Mouse (Mus musculus) E14TG2a.4 (cell line): ENCODE measurements around the gene Ptpn13.

Experiments used
- H3K27me3 ChIP-seq: 2 replicates; pipeline ENCODE4 v1.6.1; 2014; ENCODE audit warnings: low read length, control low read depth; ENCODE audit not compliant: insufficient read depth
- H3K36me3 ChIP-seq: 2 replicates; pipeline ENCODE4 v1.6.1; 2014; ENCODE audit warnings: low read length, control low read depth; ENCODE audit not compliant: insufficient read depth
- H3K4me1 ChIP-seq: replicated peaks from 2 replicates; pipeline ENCODE4 v1.6.1; 2014; ENCODE audit warnings: low read depth, low read length, control low read depth
- H3K4me3 ChIP-seq: replicated peaks from 2 replicates; pipeline ENCODE4 v1.5.1; 2014; ENCODE audit warnings: mild to moderate bottlenecking, low read length
- H3K9me3 ChIP-seq: 2 replicates; pipeline ENCODE4 v1.6.1; 2014; ENCODE audit warnings: low read length, control low read depth
- CTCF ChIP-seq: conservative IDR thresholded peaks from 2 replicates; pipeline ENCODE4 v1.5.1; 2014; ENCODE audit warnings: low read length
- NANOG ChIP-seq: IDR thresholded peaks from 2 replicates; pipeline ENCODE4 v1.6.1; 2014; ENCODE audit warnings: borderline replicate concordance, low read length, mixed read lengths
- POU5F1 ChIP-seq: IDR thresholded peaks from 2 replicates; pipeline ENCODE4 v1.6.1; 2014; ENCODE audit warnings: low read length, borderline replicate concordance

Gene Ptpn13

GRCm38 (mm10) chr5:103579680-103580420 lies 154.9 kb downstream of the Ptpn13 start:
- H3K36me3 ChIP-seq = peaks cover 3% of the 10 kb centered on the region; the same call in 1 of the 2 replicates
- no peak overlapping the region for H3K4me3 ChIP-seq
- no peak for TF ChIP-seq NANOG
- no peak for TF ChIP-seq POU5F1
- no peak for TF ChIP-seq CTCF
- no peaks in the 10 kb centered on the region for H3K9me3 ChIP-seq
- peaks cover 6% of the 10 kb centered on the region; the same call in 1 of the 2 replicates for H3K4me1 ChIP-seq
- no peaks in the 10 kb centered on the region for H3K27me3 ChIP-seq

- H3K4me3 ChIP-seq = peak overlapping the region; percentile 30
- peaks cover 20% of the 10 kb centered on the region for H3K4me1 ChIP-seq
- no peak for TF ChIP-seq NANOG
- TF ChIP-seq CTCF = peak; percentile 90
- H3K9me3 ChIP-seq = no peaks in the 10 kb centered on the region
- H3K36me3 ChIP-seq = no peaks in the 10 kb centered on the region
- H3K27me3 ChIP-seq = no peaks in the 10 kb centered on the region
Observed at GRCm38 (mm10) chr5:103587219-103587618, 162.2 kb downstream of the Ptpn13 start.

- H3K36me3 ChIP-seq = no peaks in the 10 kb centered on the region
- H3K27me3 ChIP-seq = no peaks in the 10 kb centered on the region
- no peak overlapping the region for H3K4me3 ChIP-seq
- TF ChIP-seq NANOG = no peak
- TF ChIP-seq CTCF = no peak
- no peak for TF ChIP-seq POU5F1
- peaks cover 20% of the 10 kb centered on the region for H3K4me1 ChIP-seq
- H3K9me3 ChIP-seq = no peaks in the 10 kb centered on the region
Observed at GRCm38 (mm10) chr5:103591846-103592245, 166.9 kb downstream of the Ptpn13 start.

GRCm38 (mm10) chr5:103592706-103593105 lies 167.7 kb downstream of the Ptpn13 start:
- Histone ChIP-seq H3K9me3 (no peaks in the 10 kb centered on the region), H3K4me3 (no peak overlapping the region), H3K4me1 (peaks cover 12% of the 10 kb centered on the region), H3K27me3 (no peaks in the 10 kb centered on the region), H3K36me3 (no peaks in the 10 kb centered on the region)
- no peak for TF ChIP-seq NANOG
- no peak for TF ChIP-seq CTCF
- no peak for TF ChIP-seq POU5F1

- Histone ChIP-seq H3K36me3 (no peaks in the 10 kb centered on the region), H3K4me1 (peaks cover 3% of the 10 kb centered on the region; the same call in 1 of the 2 replicates), H3K9me3 (no peaks in the 10 kb centered on the region), H3K4me3 (no peak overlapping the region), H3K27me3 (no peaks in the 10 kb centered on the region)
- no peak for TF ChIP-seq POU5F1
- TF ChIP-seq CTCF = no peak
- no peak for TF ChIP-seq NANOG
Observed at GRCm38 (mm10) chr5:103593575-103593974, 168.6 kb downstream of the Ptpn13 start.

- Histone ChIP-seq H3K36me3 (no peaks in the 10 kb centered on the region), H3K4me3 (no peak overlapping the region), H3K27me3 (no peaks in the 10 kb centered on the region), H3K9me3 (no peaks in the 10 kb centered on the region), H3K4me1 (no peaks in the 10 kb centered on the region)
- TF ChIP-seq POU5F1 (no peak), CTCF (no peak), NANOG (no peak)
Observed at GRCm38 (mm10) chr5:103595394-103596226, 170.6 kb downstream of the Ptpn13 start.

GRCm38 (mm10) chr5:103596467-103597146 lies 171.6 kb downstream of the Ptpn13 start:
- Histone ChIP-seq H3K4me1 (no peaks in the 10 kb centered on the region), H3K36me3 (no peaks in the 10 kb centered on the region), H3K4me3 (no peak overlapping the region), H3K27me3 (no peaks in the 10 kb centered on the region), H3K9me3 (no peaks in the 10 kb centered on the region)
- TF ChIP-seq POU5F1 (no peak), NANOG (no peak), CTCF (no peak)

- Histone ChIP-seq H3K4me3 (no peak overlapping the region), H3K9me3 (no peaks in the 10 kb centered on the region), H3K36me3 (no peaks in the 10 kb centered on the region), H3K4me1 (no peaks in the 10 kb centered on the region), H3K27me3 (no peaks in the 10 kb centered on the region)
- TF ChIP-seq POU5F1 (no peak), CTCF (no peak), NANOG (no peak)
Observed at GRCm38 (mm10) chr5:103597604-103598003, 172.6 kb downstream of the Ptpn13 start.
